Mouse (Mus musculus) macrophage (primary cell): Measurements from ENCODE around the gene Gm8773. TPM values are rescaled to one million over a fixed set of nuclear protein-coding genes. Genes with fewer than 3 reads are reported as not detected.

Experiments used
- H3K27ac ChIP-seq: fragments of 350-480 bp; formaldehyde crosslinking; 2 replicates; pipeline ENCODE4 v1.9.0; 2021
- H3K36me3 ChIP-seq: fragments of 350-480 bp; formaldehyde crosslinking; 2 replicates; pipeline ENCODE4 v1.9.0; 2021; ENCODE audit errors: inconsistent target
- H3K4me3 ChIP-seq: fragments of 350-480 bp; formaldehyde crosslinking; 2 replicates; pipeline ENCODE4 v1.9.0; 2021; ENCODE audit errors: inconsistent target
- H3K79me2 ChIP-seq: fragments of 350-480 bp; formaldehyde crosslinking; 2 replicates; pipeline ENCODE4 v1.9.0; 2021; ENCODE audit errors: inconsistent target
- WGBS: methylation state at CpG from one replicate; pipeline ENCODE4 v1.1.7; 2026; ENCODE audit warnings: inconsistent platforms; ENCODE audit not compliant: missing documents; 5-methylcytosine and 5-hydroxymethylcytosine counted together
- polyA plus RNA-seq: library from polyadenylated mRNA; stranded (reverse); fragments of 250-400 nt; gene quantifications from 3 replicates; pipeline ENCODE4 v1.2.4, GENCODE M21; 2018; ENCODE audit warnings: inconsistent platforms
- total RNA-seq, 78 experiments: library from RNA; depleted of rRNA; stranded (reverse); fragments of 250-400 nt; gene quantifications; 1 replicate in 9 of 78; 2 replicates in 24 of 78; 3 replicates in 43 of 78; 4 replicates in 2 of 78; pipeline ENCODE4 v1.2.4; 2018; ENCODE audit warnings: inconsistent platforms in 56 of 78

Gene Gm8773
- under 1 TPM in 1 of 26 experiments, not detected in 25; 0.49 TPM for total RNA-seq (2018; cell fraction: chromatin; rRNA removed)
- total RNA-seq (2018; cell fraction: cytosol; rRNA removed): under 1 TPM in 2 of 26 experiments, not detected in 24; 0.14 to 0.43 TPM
- total RNA-seq (2018; cell fraction: nucleus; rRNA removed): 1 to 10 TPM in 2 of 26 experiments, not detected in 24; 1.1 to 1.4 TPM
- polyA plus RNA-seq: not detected in 3 replicates

DNA sequence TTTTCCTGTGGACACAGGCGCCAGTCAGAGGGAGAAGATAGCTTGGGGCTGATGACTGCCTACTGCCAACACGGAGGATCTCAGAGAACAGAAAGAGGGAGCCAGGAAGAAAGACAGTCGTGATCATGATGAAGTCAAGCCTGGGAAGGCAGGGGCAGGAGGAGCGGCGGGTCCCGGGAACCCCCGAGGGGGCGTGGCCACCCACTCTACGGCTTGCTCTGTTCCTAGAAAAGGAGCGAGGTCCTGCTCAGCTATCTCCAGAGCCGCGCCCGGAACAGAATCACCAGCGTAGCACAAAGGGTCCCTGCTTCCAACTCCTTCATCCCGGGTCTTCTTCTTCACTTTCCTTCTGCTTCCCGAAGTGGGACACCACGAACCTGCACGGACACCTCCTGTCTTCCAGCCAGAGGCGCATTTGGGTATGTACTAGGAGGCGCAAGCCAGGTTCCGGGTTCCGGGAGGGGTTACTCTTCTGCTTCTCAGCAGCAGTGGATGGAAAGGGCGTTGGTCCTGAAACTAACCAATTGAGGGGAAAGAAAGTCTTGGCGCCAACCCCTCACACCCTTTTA, at the start of gene Gm8773:
TSS of gene Gm8773 (plus strand) at position 51 of the 569 bp plus-strand sequence.
- peak within 1 kb of the TSS; percentile 18 for H3K4me3 ChIP-seq
- H3K36me3 ChIP-seq: no peaks in the 10 kb centered on the region
- no peak within 1 kb of the TSS for H3K27ac ChIP-seq
- no peaks in the 10 kb centered on the region for H3K79me2 ChIP-seq
- 3% methylated on average over 24 of the region's 24 CpGs for WGBS

GRCm38 (mm10) chr5:5533656-5534420, 39.8 kb upstream of the Gm8773 start:
- Histone ChIP-seq H3K79me2 (no peaks in the 10 kb centered on the region), H3K4me3 (no peak overlapping the region), H3K27ac (no peak overlapping the region), H3K36me3 (no peaks in the 10 kb centered on the region)
- WGBS: 89% methylated on average over 3 of the region's 3 CpGs

DNA sequence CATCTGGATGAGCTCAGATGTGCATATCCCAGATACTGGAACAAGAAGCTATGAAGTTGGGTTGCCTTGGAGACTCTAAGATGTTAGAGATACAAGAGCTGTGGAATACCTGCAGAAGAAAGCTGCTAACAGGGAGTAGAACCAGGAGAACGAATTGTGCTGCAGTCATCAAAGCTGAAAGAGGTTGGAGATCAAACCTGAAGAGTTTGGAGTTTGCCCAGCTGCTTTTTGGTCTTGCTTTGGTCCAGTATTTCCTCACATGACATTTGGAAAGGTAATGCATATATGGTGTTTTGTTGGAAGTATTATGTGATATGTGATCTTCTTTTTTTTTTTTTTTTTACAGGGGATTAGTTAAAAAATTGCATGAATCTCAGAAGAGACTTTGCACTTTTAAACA, 37.5 kb upstream of the Gm8773 start:
- WGBS: 100% methylated on average over 1 of the region's 1 CpGs
- H3K27ac ChIP-seq: no peak overlapping the region
- H3K79me2 ChIP-seq: no peaks in the 10 kb centered on the region
- peaks cover 11% of the 10 kb centered on the region; the same call in 1 of the 2 replicates for H3K36me3 ChIP-seq
- H3K4me3 ChIP-seq: no peak overlapping the region

DNA sequence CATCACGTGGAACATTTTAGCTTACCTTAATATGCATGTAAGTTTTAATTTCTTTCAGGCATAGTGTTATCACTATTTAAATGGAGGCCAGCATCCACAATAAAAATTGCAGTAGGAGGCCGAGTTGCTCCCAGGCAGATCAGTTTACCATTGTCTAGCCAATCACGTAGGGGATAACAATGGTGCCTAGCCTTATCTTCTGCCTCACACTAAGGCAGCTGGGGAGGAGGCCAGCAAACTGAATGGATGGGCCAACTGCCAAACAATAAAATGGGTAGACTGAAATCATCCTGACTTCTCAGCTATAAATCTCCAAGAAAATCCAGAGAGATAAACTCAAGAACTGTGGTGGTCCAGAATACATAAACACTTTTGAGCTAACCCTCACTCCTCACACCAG, 33.8 kb upstream of the Gm8773 start:
- Histone ChIP-seq H3K79me2 (no peaks in the 10 kb centered on the region), H3K36me3 (peaks cover 32% of the 10 kb centered on the region), H3K27ac (no peak overlapping the region), H3K4me3 (no peak overlapping the region)
- 97% methylated on average over 3 of the region's 3 CpGs for WGBS

GRCm38 (mm10) chr5:5540385-5540784, 33.2 kb upstream of the Gm8773 start:
- H3K36me3 ChIP-seq: peaks cover 32% of the 10 kb centered on the region
- 83% methylated on average over 3 of the region's 3 CpGs for WGBS
- no peak overlapping the region for H3K4me3 ChIP-seq
- H3K79me2 ChIP-seq: no peaks in the 10 kb centered on the region
- no peak overlapping the region for H3K27ac ChIP-seq

DNA sequence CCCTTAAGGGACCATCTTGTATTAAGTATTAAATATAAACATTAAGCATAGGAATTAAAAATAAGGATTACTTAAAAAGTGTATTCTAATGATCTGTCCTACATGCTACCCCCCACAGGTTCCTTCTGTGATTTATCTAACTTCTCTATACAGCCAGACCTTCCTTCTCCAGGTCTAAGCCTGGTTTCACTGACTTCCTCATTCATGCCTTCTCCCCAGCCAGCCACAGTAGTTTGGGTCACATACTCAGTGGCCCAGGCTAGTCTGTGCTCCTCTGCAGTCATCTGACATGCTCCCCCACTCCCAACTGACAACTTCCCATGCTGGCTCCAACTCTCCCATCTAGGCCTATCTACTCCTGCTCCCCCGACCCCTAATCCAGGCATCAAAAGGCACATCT, 22.5 kb upstream of the Gm8773 start:
- H3K4me3 ChIP-seq: no peak overlapping the region
- no peak overlapping the region for H3K27ac ChIP-seq
- H3K36me3 ChIP-seq: peaks cover 17% of the 10 kb centered on the region; the same call in 1 of the 2 replicates
- no peaks in the 10 kb centered on the region for H3K79me2 ChIP-seq
- WGBS: 92% methylated on average over 1 of the region's 1 CpGs

DNA sequence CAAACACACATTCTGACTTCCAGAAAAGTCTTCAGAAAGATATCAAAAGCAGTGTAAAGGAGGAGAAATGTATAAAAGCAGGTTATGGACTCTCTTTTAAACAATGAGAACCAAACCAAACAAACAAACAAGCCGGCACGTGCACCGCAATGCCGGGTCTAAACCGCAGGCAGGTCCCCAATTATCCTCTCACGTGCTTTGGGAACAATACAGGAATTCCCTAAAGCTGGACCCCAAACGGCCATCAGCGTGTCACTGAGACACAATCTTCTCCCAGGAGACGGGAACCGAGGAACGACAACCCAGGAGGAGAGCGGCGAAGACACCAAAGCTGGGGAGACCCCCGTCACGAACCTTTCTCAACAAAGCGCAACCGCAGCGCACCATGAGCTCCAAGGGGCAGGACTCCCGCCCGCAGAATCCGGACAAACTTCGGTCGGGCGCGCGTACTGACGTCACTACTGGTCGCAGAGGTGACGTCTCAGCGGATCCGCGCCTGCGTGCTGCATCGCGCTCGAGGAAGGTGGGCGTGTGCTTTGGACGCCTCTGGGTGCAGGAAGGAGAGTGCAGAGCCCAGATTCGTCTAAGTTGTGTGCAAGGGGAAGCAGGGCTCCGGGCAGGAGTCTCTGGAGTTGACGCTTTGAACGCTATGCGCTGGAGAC, 14.4 kb upstream of the Gm8773 start, which contains the start of gene Gtpbp10:
TSS of gene Gtpbp10 (minus strand) at position 460 of the 662 bp plus-strand sequence.
- Histone ChIP-seq H3K4me3 (peak within 1 kb of the TSS; percentile 96), H3K27ac (peak within 1 kb of the TSS; percentile 46), H3K79me2 (peaks cover 7% of the 10 kb centered on the region; the same call in 1 of the 2 replicates), H3K36me3 (peaks cover 6% of the 10 kb centered on the region; the same call in 1 of the 2 replicates)
- 1% methylated on average over 43 of the region's 43 CpGs for WGBS

GRCm38 (mm10) chr5:5559798-5560197, 13.8 kb upstream of the Gm8773 start:
- peaks cover 7% of the 10 kb centered on the region; the same call in 1 of the 2 replicates for H3K79me2 ChIP-seq
- peak overlapping the region; percentile 96 for H3K4me3 ChIP-seq
- WGBS: 41% methylated on average over 8 of the region's 8 CpGs
- no peak overlapping the region for H3K27ac ChIP-seq
- peaks cover 1% of the 10 kb centered on the region; the same call in 1 of the 2 replicates for H3K36me3 ChIP-seq

- Histone ChIP-seq H3K79me2 (peaks cover 7% of the 10 kb centered on the region; the same call in 1 of the 2 replicates), H3K36me3 (no peaks in the 10 kb centered on the region)
- 82% methylated on average over 4 of the region's 4 CpGs for WGBS
These were observed 12.4 kb upstream of the Gm8773 start for GRCm38 (mm10) chr5:5561041-5561706.

DNA sequence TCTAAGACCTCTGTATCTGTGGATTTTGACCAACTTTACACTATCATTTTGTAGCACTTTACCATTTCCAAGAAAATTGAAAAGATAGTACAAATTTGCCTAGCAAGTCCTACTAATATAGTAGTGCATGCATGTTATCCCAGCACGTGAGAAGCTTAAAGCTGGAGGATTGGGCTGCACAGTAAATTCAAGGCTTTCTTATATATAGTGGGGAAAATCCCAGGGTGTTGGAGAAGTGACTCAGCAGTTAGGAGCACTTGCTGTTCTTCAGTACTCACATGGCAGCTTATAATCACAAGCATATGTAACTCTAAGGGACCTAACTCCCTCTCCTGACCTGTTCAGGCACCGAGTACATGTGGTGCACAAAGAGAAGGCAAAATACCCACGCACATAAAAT, 11.2 kb upstream of the Gm8773 start:
- Histone ChIP-seq H3K27ac (no peak overlapping the region), H3K36me3 (no peaks in the 10 kb centered on the region), H3K4me3 (no peak overlapping the region), H3K79me2 (peaks cover 7% of the 10 kb centered on the region; the same call in 1 of the 2 replicates)
- 68% methylated on average over 3 of the region's 3 CpGs for WGBS

More at GRCm38 (mm10) chr5:5561041-5561706, 12.4 kb upstream of the Gm8773 start:
- H3K4me3 ChIP-seq: no peak overlapping the region
- no peak overlapping the region for H3K27ac ChIP-seq

DNA sequence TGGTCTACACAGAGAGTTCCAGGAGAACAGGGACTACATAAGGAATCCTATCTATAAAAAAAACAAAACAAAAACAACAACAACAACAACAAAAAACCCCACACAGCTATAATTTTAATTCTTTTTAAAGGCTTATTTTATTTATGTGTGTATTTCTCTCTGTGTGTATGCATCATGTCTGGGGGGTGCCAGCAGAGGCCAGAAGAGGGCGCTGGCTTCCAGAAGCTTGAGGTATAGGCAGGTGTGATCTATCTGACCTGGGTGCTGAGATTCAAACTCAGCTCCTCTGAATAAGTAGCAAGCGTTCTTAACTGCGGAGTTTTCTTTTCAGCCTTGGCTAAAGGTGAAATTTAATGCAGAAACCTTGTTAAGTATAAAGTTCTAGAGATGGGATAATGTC, 14.1 kb downstream of the Gm8773 start:
- Histone ChIP-seq H3K27ac (no peak overlapping the region), H3K4me3 (no peak overlapping the region), H3K36me3 (no peaks in the 10 kb centered on the region), H3K79me2 (no peaks in the 10 kb centered on the region)
- 78% methylated on average over 3 of the region's 3 CpGs for WGBS

DNA sequence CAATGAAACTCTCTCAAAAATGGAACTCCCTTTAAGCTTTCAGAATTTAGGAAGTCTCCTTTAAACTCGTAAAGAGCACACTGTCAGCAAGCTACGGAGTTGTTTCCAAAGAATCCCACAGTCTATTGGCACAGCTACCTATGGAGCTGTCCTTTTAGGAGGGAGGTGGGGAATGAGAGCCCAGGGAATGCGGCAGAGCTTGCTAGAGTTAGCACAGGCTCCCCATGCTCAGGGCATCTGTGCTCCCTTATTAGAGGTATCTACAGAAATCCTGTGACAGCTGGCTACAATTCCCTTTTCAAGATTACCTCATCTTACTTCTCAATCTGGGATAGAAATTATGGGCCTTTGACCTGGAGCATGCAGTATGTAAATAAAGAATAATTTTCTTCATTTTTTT, 36.9 kb downstream of the Gm8773 start:
- H3K4me3 ChIP-seq: no peak overlapping the region
- H3K27ac ChIP-seq: no peak overlapping the region
- H3K79me2 ChIP-seq: no peaks in the 10 kb centered on the region
- H3K36me3 ChIP-seq: no peaks in the 10 kb centered on the region
- 68% methylated on average over 3 of the region's 3 CpGs for WGBS

GRCm38 (mm10) chr5:5618329-5618728, 44.7 kb downstream of the Gm8773 start:
- Histone ChIP-seq H3K27ac (no peak overlapping the region), H3K36me3 (no peaks in the 10 kb centered on the region), H3K79me2 (no peaks in the 10 kb centered on the region), H3K4me3 (no peak overlapping the region)
- WGBS: 78% methylated on average over 4 of the region's 4 CpGs

GRCm38 (mm10) chr5:5625491-5625890, 51.9 kb downstream of the Gm8773 start:
- WGBS: 91% methylated on average over 3 of the region's 3 CpGs
- no peaks in the 10 kb centered on the region for H3K36me3 ChIP-seq
- no peak overlapping the region for H3K4me3 ChIP-seq
- no peak overlapping the region for H3K27ac ChIP-seq
- H3K79me2 ChIP-seq: no peaks in the 10 kb centered on the region
